Mouse (Mus musculus) embryonic facial prominence, embryonic 15.5 days (tissue): Measurements from ENCODE around the gene Rhebl1. TPM values are rescaled to one million over a fixed set of nuclear protein-coding genes. Genes with fewer than 3 reads are reported as not detected.
"Not testable (repeated sequence)": the region's sequence is repeated elsewhere in the genome, so short reads cannot be mapped to it uniquely, and the experiment has no call there.

Source experiments
- ATAC-seq: fragments of 200-750 bp; cut with Nextera tagmentation; 2 replicates; pipeline ENCODE4 v1.8.0; 2017; ENCODE audit warnings: low read depth, moderate TSS enrichment; ENCODE audit not compliant: insufficient number of reproducible peaks, low FRiP score, low TSS enrichment
- H3K27ac ChIP-seq: fragments of 300-500 bp; sonication (generic); replicated peaks from 2 replicates; pipeline ENCODE4 v1.5.1; 2015; ENCODE audit warnings: mild to moderate bottlenecking, inconsistent platforms
- H3K27me3 ChIP-seq: fragments of 300-500 bp; sonication (generic); 2 replicates; pipeline ENCODE4 v1.6.1; 2015; ENCODE audit warnings: inconsistent platforms
- H3K36me3 ChIP-seq: fragments of 300-500 bp; sonication (generic); 2 replicates; pipeline ENCODE4 v1.6.1; 2015; ENCODE audit warnings: mild to moderate bottlenecking, inconsistent platforms
- H3K4me1 ChIP-seq: fragments of 300-500 bp; sonication (generic); 2 replicates; pipeline ENCODE4 v1.6.1; 2015; ENCODE audit warnings: inconsistent platforms
- H3K4me2 ChIP-seq: fragments of 300-500 bp; sonication (generic); replicated peaks from 2 replicates; pipeline ENCODE4 v1.6.1; 2015; ENCODE audit warnings: mild to moderate bottlenecking, inconsistent platforms
- H3K4me3 ChIP-seq: fragments of 300-500 bp; sonication (generic); replicated peaks from 2 replicates; pipeline ENCODE4 v1.5.1; 2015; ENCODE audit warnings: mild to moderate bottlenecking, inconsistent platforms
- H3K9ac ChIP-seq: fragments of 300-500 bp; sonication (generic); 2 replicates; pipeline ENCODE4 v1.6.1; 2015; ENCODE audit warnings: inconsistent platforms
- H3K9me3 ChIP-seq: fragments of 300-500 bp; sonication (generic); replicated peaks from 2 replicates; pipeline ENCODE4 v1.6.1; 2016; ENCODE audit warnings: inconsistent platforms
- WGBS: fragments of 180-500 bp; shearing (Covaris S2); methylation state at CpG from one replicate; pipeline ENCODE4 v1.1.7; 2015; 5-methylcytosine and 5-hydroxymethylcytosine counted together
- polyA plus RNA-seq: library from polyadenylated mRNA; unstranded; fragments of >200 nt; fragmentation: Nextera tagmentation; extraction: Ambion mirVana; gene quantifications from 2 replicates; pipeline ENCODE4 v1.2.1, GENCODE M21; 2015

The Rhebl1 gene
- polyA plus RNA-seq: 13.2 and 17.3 TPM in 2 replicates

DNA sequence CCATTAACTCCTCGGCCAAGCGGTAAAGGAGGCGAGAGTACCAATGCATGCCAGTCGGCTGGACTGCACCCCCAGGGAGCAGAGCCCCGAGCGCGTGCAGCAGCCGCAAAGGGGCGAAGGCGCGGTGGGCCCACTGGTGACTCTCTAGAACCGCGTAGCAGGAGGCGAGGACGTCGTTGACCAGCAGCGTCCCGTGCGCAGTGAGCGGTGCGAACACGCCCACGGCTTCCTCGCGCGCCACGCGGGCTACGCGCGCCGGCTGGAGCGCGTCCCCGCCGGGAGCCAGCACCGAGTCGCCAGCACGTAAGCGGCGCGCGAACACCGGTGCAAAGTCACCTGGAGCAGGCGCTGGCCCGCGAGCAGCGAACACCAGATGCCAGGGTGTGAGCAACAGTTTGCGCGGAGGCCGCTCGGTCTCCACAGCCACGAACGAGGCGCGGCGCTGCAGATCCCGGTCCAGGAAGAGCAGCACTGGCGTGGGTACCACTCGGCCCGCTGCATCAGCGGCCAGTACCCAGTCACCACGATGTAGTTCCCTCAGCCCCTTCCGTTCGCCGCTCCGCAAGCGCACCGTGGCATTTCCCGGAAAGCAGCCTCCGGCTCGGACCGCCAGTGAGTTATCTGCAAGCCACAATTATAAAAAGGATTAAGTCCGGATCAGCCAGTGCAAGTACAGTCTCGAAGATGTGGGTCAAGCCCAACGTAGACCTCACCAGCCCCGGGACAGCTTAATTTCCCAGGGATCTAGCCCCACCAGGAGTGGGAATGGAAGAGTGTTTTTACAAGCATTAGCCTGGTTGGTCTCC lies at the start of gene Rhebl1:
TSS of gene Rhebl1 (minus strand) at position 601 of the 806 bp plus-strand sequence.
- ATAC-seq: no peak
- Histone ChIP-seq H3K36me3 (no peaks in the 10 kb centered on the region), H3K27me3 (peaks cover 77% of the 10 kb centered on the region), H3K9ac (peak within 1 kb of the TSS; percentile 45), H3K4me1 (peaks cover 48% of the 10 kb centered on the region), H3K4me2 (peak within 1 kb of the TSS; percentile 98), H3K4me3 (peak within 1 kb of the TSS; percentile 53), H3K27ac (no peak within 1 kb of the TSS), H3K9me3 (no peaks in the 10 kb centered on the region)
- WGBS: under 1% methylated on average over 77 of the region's 77 CpGs

DNA sequence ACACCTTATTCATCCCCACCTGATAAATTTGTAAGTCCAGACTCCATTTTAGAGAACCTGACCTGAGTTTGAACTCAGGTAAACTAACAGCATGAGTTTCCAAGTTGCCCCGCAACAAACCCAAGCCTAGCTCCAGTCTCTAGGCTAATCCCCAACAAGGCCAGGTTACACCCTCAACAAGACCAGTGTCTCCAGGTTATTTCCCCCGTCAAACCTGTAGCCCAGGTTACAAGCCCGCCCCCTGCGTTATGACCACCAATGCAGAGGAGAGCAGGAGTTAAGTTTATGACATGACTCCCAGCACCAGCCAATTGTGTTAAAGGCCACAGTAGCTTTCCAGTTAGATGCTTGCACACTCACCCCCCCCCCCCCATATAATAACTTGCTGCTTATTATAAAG lies 48.8 kb upstream of the Rhebl1 start:
- H3K27me3 ChIP-seq: no peaks in the 10 kb centered on the region
- 60% methylated on average over 4 of the region's 4 CpGs for WGBS
- H3K9me3 ChIP-seq: no peaks in the 10 kb centered on the region
- no peak overlapping the region for H3K27ac ChIP-seq
- ATAC-seq: no peak
- H3K9ac ChIP-seq: no peak overlapping the region
- H3K4me2 ChIP-seq: no peak overlapping the region
- H3K4me1 ChIP-seq: no peaks in the 10 kb centered on the region
- H3K36me3 ChIP-seq: no peaks in the 10 kb centered on the region
- no peak overlapping the region for H3K4me3 ChIP-seq

DNA sequence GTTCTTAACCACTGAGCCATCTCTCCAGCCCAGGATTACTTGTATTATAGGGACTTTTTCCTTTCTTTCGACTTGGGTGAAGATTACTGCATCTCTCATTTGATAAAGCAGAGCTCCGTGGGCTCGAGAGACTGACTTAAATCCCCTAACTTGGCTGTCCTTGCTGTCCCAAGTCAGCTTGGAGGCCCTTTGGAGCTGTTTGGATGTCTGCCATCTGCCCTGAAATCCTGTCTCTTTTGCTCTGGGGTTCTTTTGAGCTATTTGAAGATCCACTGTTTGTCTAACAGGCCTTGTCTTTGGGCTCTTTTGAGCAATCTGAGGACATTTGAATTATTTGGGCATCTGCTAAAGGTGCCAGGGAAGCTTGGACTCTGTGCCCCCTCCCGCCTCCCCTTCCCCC lies 47.7 kb upstream of the Rhebl1 start:
- 79% methylated on average over 4 of the region's 4 CpGs for WGBS
- H3K4me1 ChIP-seq: no peaks in the 10 kb centered on the region

DNA sequence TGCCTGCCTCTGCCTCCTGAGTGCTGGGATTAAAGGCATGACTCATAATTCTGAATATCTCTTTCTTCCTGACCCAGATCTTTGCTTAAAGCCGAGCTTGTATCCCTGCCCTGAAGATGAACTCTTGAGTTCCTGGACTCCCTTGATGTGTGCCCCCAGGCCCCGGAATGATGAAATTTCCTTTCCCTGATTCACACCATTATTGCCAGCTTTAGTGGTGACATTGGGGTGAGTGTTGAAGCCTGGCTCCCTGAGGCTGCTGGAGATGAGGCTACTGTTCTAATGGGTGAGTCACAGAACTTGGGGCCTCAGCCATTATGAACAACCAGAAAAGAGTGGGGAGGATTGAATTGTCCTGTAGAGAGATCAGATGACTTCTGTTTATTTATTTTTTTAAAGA lies 47.2 kb upstream of the Rhebl1 start:
- H3K9ac ChIP-seq: no peak overlapping the region
- no peaks in the 10 kb centered on the region for H3K9me3 ChIP-seq
- no peaks in the 10 kb centered on the region for H3K36me3 ChIP-seq
- no peak for ATAC-seq
- no peak overlapping the region for H3K4me2 ChIP-seq
- H3K27ac ChIP-seq: no peak overlapping the region
- no peaks in the 10 kb centered on the region for H3K27me3 ChIP-seq
- H3K4me3 ChIP-seq: no peak overlapping the region
- WGBS: 47% methylated on average over 2 of the region's 2 CpGs
- no peaks in the 10 kb centered on the region for H3K4me1 ChIP-seq

More for the DNA sequence above, 47.7 kb upstream of the Rhebl1 start:
- H3K9me3 ChIP-seq: no peaks in the 10 kb centered on the region
- no peak overlapping the region for H3K4me2 ChIP-seq
- no peak overlapping the region for H3K9ac ChIP-seq
- no peak overlapping the region for H3K27ac ChIP-seq
- ATAC-seq: no peak
- H3K4me3 ChIP-seq: no peak overlapping the region
- no peaks in the 10 kb centered on the region for H3K36me3 ChIP-seq
- no peaks in the 10 kb centered on the region for H3K27me3 ChIP-seq

DNA sequence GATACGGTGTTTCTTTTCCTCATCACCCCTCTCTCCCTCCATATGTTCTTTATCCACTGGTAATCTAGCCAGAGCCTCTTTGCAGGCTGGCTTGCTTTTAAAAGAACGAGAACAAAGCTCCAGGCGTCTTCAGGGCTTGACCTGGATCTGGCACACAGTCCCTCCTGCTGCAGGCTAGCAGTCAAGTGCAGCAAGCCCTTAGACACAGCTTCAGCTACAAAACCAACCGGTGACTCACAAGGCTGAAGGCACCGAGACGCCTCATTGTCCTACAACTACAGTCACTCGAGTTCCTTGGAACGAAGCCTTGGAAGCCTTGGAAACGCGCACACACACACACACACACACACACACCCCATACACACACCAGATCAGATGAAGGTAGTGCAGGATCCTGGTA lies 46.5 kb upstream of the Rhebl1 start:
- Histone ChIP-seq H3K4me3 (no peak overlapping the region), H3K4me1 (peaks cover 2% of the 10 kb centered on the region), H3K27me3 (no peaks in the 10 kb centered on the region), H3K36me3 (no peaks in the 10 kb centered on the region), H3K9ac (no peak overlapping the region), H3K27ac (no peak overlapping the region), H3K4me2 (no peak overlapping the region), H3K9me3 (no peaks in the 10 kb centered on the region)
- no peak for ATAC-seq
- WGBS: 64% methylated on average over 10 of the region's 10 CpGs

DNA sequence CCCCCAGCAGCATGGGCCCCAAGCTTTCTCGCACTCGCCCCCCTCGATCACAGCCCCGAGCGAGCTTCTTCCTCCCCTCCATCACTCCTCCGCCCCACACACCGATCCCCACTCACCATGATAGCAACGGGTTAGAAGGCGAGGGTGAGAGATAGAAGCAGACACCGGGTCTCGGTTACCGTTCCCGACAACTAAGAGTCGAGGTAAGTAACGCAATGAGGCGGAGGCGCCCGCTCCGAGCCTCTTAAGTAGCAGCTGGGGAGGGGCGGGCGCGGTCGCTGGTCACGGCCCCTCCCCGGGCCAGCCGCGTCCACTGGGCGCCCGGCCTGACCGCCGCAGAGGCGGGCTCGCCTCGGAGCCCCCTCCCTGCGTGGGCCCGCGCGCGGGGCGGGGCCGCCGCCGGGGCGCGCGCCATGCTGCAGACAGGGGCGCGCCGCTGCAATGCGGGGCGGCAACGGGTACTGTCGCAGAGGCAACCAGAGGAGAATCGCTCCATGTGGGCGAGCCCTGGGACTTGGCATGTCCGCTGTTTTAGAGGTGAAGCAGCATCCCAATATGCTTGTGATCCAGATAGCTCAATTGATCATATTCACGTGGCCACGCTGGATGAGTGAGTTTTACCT lies 40.0 kb upstream of the Rhebl1 start, which contains the start of gene Tuba1b:
TSS of gene Tuba1b (minus strand) at position 349 of the 623 bp plus-strand sequence.
- Histone ChIP-seq H3K9me3 (no peaks in the 10 kb centered on the region), H3K4me2 (peak within 1 kb of the TSS; percentile 90), H3K27me3 (no peaks in the 10 kb centered on the region), H3K36me3 (peaks cover 14% of the 10 kb centered on the region; the same call in 1 of the 2 replicates), H3K4me3 (peak within 1 kb of the TSS; percentile 84), H3K9ac (peak within 1 kb of the TSS; percentile 90), H3K4me1 (peaks cover 19% of the 10 kb centered on the region), H3K27ac (peak within 1 kb of the TSS; percentile 100)
- peak; percentile 96 for ATAC-seq
- WGBS: under 1% methylated on average over 57 of the region's 58 CpGs

DNA sequence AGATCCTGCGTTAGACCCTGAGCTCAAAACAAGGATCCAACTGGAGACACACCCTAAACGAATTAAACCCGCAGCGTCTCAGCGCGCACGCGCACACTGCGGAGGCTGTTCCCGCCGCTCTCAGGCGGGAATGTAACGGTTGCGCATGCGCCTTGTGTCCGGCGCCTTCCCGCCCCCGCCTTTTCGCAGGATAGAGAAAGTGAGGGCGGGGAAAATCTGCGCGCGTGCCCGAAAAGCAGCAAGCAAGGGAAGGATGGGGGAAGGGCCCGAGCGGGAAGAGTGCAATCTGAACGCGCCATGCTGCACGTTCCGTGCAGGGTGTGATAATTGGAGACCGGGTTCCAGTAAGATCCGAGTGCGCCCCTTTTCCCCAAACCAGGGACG lies 39.5 kb upstream of the Rhebl1 start:
- no peaks in the 10 kb centered on the region for H3K27me3 ChIP-seq
- peak; percentile 82 for ATAC-seq
- peaks cover 23% of the 10 kb centered on the region for H3K4me1 ChIP-seq
- H3K4me2 ChIP-seq: peak overlapping the region; percentile 90
- H3K36me3 ChIP-seq: peaks cover 14% of the 10 kb centered on the region; the same call in 1 of the 2 replicates
- WGBS: under 1% methylated on average over 35 of the region's 35 CpGs
- peak overlapping the region; percentile 84 for H3K4me3 ChIP-seq
- peak overlapping the region; percentile 100 for H3K27ac ChIP-seq
- no peaks in the 10 kb centered on the region for H3K9me3 ChIP-seq
- H3K9ac ChIP-seq: peak overlapping the region; percentile 90

DNA sequence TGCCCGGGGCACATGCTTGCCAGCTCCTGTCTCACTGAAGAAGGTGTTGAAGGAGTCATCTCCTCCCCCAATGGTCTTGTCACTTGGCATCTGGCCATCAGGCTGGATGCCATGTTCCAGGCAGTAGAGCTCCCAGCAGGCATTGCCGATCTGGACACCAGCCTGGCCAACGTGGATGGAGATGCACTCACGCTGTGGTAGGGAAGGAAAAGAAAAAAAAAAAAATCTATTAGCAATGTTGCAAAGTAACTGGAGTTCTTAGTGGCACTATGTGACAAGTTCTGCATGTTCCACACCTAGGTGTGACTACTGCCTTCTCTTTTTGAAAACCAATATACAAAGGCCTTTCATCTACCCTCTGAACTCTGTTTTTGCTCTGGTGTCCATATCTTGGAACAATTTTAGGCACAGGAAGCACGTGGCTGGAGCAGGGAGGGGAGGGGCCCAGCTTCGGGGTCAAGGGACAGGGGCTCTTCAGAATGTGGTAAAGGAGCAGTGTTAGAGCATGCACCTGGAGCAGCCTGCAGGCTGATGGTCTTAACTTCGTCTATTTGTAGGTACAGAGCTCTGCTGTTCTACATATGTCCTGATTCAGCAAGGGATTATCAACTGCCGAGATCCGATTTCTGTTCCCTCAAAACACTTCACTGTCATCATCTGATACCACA lies 38.8 kb upstream of the Rhebl1 start:
- Histone ChIP-seq H3K4me2 (peak overlapping the region; percentile 90), H3K9ac (peak overlapping the region; percentile 90), H3K36me3 (peaks cover 14% of the 10 kb centered on the region; the same call in 1 of the 2 replicates), H3K4me3 (peak overlapping the region; percentile 84), H3K27ac (peak overlapping the region; percentile 100), H3K4me1 (peaks cover 27% of the 10 kb centered on the region)
- H3K9me3 ChIP-seq, ATAC-seq, H3K27me3 ChIP-seq: not testable (repeated sequence)
- 6% methylated on average over 8 of the region's 9 CpGs for WGBS

DNA sequence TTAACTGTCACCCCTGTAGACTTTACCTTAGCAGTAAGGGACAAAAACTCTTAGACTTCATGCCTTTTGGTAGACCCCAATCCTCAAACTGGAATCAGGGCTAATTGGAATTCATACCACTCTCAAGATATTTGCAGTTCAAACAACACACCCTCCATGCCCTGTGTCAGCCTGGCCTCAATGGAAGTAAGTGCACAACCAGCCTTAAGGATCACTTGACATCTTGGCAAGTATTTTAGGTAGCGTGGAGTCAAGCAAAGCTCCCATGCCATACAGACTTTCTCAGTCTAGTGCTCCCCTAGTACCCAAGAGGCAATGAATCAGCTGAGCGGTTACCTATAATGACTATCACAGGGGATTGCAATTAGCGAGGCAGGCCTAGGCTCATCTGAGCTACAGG lies 36.7 kb upstream of the Rhebl1 start:
- Histone ChIP-seq H3K27ac (0 out of 2 replicates have a peak overlapping the region, but pooled peaks have one; percentile 39), H3K9ac (no peak overlapping the region), H3K9me3 (no peaks in the 10 kb centered on the region), H3K27me3 (no peaks in the 10 kb centered on the region), H3K4me3 (no peak overlapping the region), H3K4me1 (peaks cover 27% of the 10 kb centered on the region), H3K36me3 (peaks cover 14% of the 10 kb centered on the region; the same call in 1 of the 2 replicates), H3K4me2 (no peak overlapping the region)
- no peak for ATAC-seq
- 69% methylated on average over 3 of the region's 3 CpGs for WGBS

DNA sequence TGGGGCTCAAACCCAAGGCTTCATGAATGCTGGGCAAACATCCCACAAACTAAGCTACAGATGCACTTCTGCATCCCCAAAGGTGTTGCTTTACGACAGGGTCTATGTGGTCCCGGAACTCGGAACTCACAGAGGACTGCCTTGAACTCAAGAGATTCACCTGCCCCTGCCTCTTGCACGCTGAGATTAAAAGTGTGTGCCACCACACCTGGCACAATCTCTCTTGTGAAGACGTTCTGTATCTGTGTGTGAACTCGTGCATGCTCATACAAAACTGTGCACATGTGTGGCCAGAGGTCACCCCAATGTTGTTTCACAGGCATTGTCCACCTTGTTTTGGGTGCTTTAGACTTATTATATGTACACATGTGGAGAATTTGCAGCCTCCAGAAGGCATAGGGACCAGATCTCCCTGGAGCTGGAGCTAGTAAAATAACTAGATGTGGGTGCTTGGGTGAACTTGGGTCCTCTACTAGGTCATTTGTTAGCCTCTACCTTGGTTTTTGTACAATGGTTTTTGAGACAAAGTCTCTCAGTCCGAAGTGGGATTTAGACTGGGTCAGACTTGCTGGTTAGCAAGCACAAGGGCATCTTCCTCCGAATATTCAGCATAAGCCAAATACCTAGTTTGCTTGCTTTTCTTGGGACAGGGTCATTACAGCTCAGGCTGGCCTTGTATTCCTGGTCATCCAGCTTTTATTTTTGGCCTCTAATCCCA lies 35.8 kb upstream of the Rhebl1 start:
- no peak overlapping the region for H3K4me2 ChIP-seq
- H3K27ac ChIP-seq: no peak overlapping the region
- H3K27me3 ChIP-seq: no peaks in the 10 kb centered on the region
- WGBS: 45% methylated on average over 8 of the region's 8 CpGs
- no peak overlapping the region for H3K9ac ChIP-seq
- H3K4me1 ChIP-seq: peaks cover 19% of the 10 kb centered on the region
- ATAC-seq: no peak
- H3K4me3 ChIP-seq: no peak overlapping the region
- no peaks in the 10 kb centered on the region for H3K9me3 ChIP-seq
- H3K36me3 ChIP-seq: peaks cover 14% of the 10 kb centered on the region; the same call in 1 of the 2 replicates
